Mouse (Mus musculus) stomach, postnatal 0 days (tissue): Measurements from ENCODE around the gene Nbas. TPM values are rescaled to one million over a fixed set of nuclear protein-coding genes. Genes with fewer than 3 reads are reported as not detected.

Experiments used
- ATAC-seq: fragments of 200-750 bp; cut with Nextera tagmentation; 2 replicates; pipeline ENCODE4 v1.8.0; 2017; ENCODE audit not compliant: low FRiP score, low TSS enrichment
- DNase-seq: peaks from one replicate; pipeline ENCODE4 v3.0.0-alpha.2; 2016; ENCODE audit warnings: low spot score
- H3K27ac ChIP-seq: fragments of 300-500 bp; sonication (generic); replicated peaks from 2 replicates; pipeline ENCODE4 v1.5.1; 2014; ENCODE audit warnings: mild to moderate bottlenecking, control low read depth
- H3K27me3 ChIP-seq: fragments of 300-500 bp; sonication (generic); 2 replicates; pipeline ENCODE4 v1.6.1; 2014; ENCODE audit warnings: low read length; ENCODE audit not compliant: control insufficient read depth, insufficient read depth
- H3K36me3 ChIP-seq: fragments of 300-500 bp; sonication (generic); 2 replicates; pipeline ENCODE4 v1.6.1; 2014; ENCODE audit warnings: low read length, mixed read lengths; ENCODE audit not compliant: control insufficient read depth, insufficient read depth
- H3K4me1 ChIP-seq: fragments of 300-500 bp; sonication (generic); replicated peaks from 2 replicates; pipeline ENCODE4 v1.6.1; 2014; ENCODE audit warnings: antibody characterized with exemption; ENCODE audit not compliant: control insufficient read depth, insufficient read depth
- H3K4me2 ChIP-seq: fragments of 300-500 bp; sonication (generic); replicated peaks from 2 replicates; pipeline ENCODE4 v1.6.1; 2014; ENCODE audit warnings: low read depth, mild to moderate bottlenecking, control low read depth, moderate library complexity
- H3K4me3 ChIP-seq: fragments of 300-500 bp; sonication (generic); 2 replicates; pipeline ENCODE4 v1.5.1; 2014; ENCODE audit warnings: low read depth, low read length, control low read depth
- H3K9ac ChIP-seq: fragments of 300-500 bp; sonication (generic); 2 replicates; pipeline ENCODE4 v1.6.1; 2014; ENCODE audit warnings: mild to moderate bottlenecking, low read length, control low read depth, mixed read lengths
- H3K9me3 ChIP-seq: fragments of 300-500 bp; sonication (generic); 2 replicates; pipeline ENCODE4 v1.6.1; 2016; ENCODE audit warnings: low read length; ENCODE audit not compliant: control insufficient read depth
- CTCF ChIP-seq: IDR thresholded peaks from 2 replicates; pipeline ENCODE4 v1.5.1; 2016; ENCODE audit warnings: antibody characterized with exemption, low read depth, mild to moderate bottlenecking, moderate library complexity
- EP300 ChIP-seq: optimal IDR thresholded peaks from 2 replicates; pipeline ENCODE3; 2016; ENCODE audit warnings: antibody characterized with exemption
- WGBS: fragments of 180-500 bp; shearing (Covaris S2); extraction: QIAGEN DNeasy Blood & Tissue Kit; methylation state at CpG from one replicate; pipeline ENCODE4 v1.1.7; 2014; 5-methylcytosine and 5-hydroxymethylcytosine counted together
- polyA plus RNA-seq: library from polyadenylated mRNA; unstranded; fragments of >200 nt; fragmentation: Nextera tagmentation; extraction: Ambion mirVana; gene quantifications from 2 replicates; pipeline ENCODE4 v1.2.1, GENCODE M21; 2015

Gene Nbas
- polyA plus RNA-seq, 1 experiment from 2014 or later, result 9.1 TPM

DNA sequence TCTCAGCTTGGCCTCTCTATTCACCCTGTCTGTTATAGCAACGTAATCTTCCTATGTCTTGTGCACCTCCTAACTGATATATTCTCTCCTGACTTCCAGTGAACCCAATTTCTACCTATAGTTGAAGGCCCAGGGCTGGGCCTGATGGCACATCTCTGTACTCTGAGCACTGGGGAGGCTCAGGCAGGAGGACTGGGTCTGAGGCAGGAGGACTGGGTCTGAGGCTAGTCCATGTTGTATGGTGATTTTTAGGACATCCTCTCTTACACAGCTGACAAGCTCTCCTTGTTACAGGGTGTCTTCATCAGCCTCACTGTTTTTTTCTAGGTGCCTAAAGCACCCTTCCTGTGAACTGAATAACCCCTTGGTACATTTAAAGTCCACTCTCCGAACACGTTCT lies 521 bp upstream of the Nbas start:
- H3K27ac ChIP-seq, result no peak overlapping the region
- TF ChIP-seq CTCF, result no peak
- H3K4me2 ChIP-seq, result peak overlapping the region; percentile 72
- DNase-seq (no peak), ATAC-seq (peak; percentile 45)
- no peak overlapping the region for H3K9ac ChIP-seq
- peak overlapping the region; percentile 95; the same call in 1 of the 2 replicates for H3K4me3 ChIP-seq
- no peaks in the 10 kb centered on the region for H3K4me1 ChIP-seq
- WGBS, result 37% methylated on average over 3 of the region's 3 CpGs
- H3K27me3 ChIP-seq, result no peaks in the 10 kb centered on the region
- H3K36me3 ChIP-seq, result no peaks in the 10 kb centered on the region
- H3K9me3 ChIP-seq, result no peaks in the 10 kb centered on the region

DNA sequence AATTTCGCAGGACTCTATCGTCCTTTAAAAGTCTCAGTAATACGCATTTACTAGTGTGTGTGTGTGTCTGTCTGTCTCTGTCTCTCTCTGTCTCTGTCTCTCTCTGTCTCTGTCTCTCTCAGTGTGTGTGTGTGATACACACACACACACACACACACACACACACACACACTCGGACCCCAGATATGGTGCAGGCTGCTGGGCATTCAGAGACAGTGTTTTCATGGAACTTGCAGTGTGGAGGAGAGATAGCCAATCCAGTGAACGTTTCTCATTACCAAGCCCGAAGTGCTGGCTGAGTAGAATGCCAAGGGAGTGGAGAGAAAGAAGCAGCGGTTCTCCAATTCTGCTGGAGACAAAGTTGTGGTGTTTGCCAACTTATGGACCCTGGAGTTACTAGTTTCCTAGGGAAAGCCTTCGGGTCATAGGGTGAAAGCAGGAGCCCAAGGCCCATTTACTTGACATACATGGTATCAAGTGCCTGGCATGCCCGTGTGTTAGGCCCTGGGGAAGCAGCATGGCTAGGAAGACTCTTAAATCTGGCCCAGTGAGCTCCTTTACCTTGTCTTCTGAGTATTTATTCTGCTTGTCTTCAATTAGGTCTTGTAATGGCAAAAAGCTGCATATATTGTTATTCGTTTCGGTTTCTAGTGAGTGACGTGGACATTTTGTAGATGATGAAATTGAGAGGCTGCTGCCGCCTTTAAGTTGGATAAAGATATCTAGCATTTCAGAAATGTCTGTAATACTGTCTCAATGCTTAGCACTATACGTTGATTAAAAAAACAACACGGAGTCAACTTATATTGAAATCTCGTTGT lies 847 bp downstream of the Nbas start:
- ATAC-seq, result peak; percentile 39
- no peaks in the 10 kb centered on the region for H3K4me1 ChIP-seq
- no peak for DNase-seq
- H3K4me3 ChIP-seq, result peak overlapping the region; percentile 95
- peak overlapping the region; percentile 72 for H3K4me2 ChIP-seq
- no peaks in the 10 kb centered on the region for H3K9me3 ChIP-seq
- no peak for TF ChIP-seq CTCF
- H3K27ac ChIP-seq, result no peak overlapping the region
- H3K27me3 ChIP-seq, result no peaks in the 10 kb centered on the region
- H3K36me3 ChIP-seq, result no peaks in the 10 kb centered on the region
- H3K9ac ChIP-seq, result peak overlapping the region; percentile 80
- WGBS, result 42% methylated on average over 16 of the region's 16 CpGs

DNA sequence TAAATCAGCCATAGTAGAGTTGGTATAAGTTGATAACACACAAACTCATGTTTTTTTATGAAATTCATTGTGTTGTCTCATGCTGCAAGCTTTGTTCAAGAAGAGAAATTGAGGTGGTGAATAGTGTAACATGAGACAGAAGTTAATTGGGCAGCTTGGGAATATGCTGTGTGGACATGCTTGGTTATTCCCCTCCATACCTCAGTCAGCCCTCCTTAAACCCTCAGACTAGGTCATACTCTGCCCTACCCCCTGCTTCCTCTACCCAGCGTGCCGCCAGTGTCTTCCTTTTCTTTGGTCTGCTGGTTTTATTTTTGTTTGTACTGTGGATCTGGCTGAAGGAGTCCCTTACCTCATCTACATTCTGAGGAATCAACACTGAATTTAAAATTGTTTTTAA lies 22.5 kb downstream of the Nbas start:
- H3K36me3 ChIP-seq, result no peaks in the 10 kb centered on the region
- TF ChIP-seq CTCF (no peak), EP300 (no peak)
- no peak overlapping the region for H3K27ac ChIP-seq
- no peaks in the 10 kb centered on the region for H3K4me1 ChIP-seq
- H3K4me2 ChIP-seq, result no peak overlapping the region
- H3K9me3 ChIP-seq, result no peaks in the 10 kb centered on the region
- no peak for ATAC-seq
- H3K9ac ChIP-seq, result no peak overlapping the region
- DNase-seq, result no peak
- no peak overlapping the region for H3K4me3 ChIP-seq
- H3K27me3 ChIP-seq, result no peaks in the 10 kb centered on the region
- 81% methylated on average over 2 of the region's 2 CpGs for whole genome bisulfite sequencing

DNA sequence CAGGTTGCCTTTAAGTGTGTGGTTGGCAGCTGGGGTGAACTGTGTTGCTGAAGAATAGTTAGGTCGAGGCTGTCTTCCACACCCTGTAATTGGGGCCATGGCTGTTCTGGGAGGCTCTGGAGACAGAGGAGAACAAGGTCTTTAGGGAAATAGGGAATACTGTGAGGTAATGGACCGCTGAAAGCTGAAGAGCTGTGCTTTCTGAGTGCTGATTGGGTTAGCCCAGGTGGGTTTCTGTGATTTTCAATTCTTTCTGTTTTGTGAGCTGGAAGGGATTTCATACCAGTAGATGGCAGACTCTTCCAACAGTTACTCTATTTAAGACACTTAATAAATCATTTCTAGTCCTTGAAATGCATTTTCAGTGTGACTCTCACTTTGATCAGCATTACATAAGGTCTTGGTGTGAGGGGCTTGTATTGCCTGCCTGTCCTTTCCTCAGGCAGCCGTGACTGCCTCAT lies 24.5 kb downstream of the Nbas start:
- Histone ChIP-seq H3K9ac (no peak overlapping the region), H3K27ac (no peak overlapping the region), H3K4me3 (no peak overlapping the region), H3K4me1 (no peaks in the 10 kb centered on the region), H3K4me2 (no peak overlapping the region), H3K36me3 (no peaks in the 10 kb centered on the region), H3K27me3 (no peaks in the 10 kb centered on the region), H3K9me3 (no peaks in the 10 kb centered on the region)
- 35% methylated on average over 3 of the region's 3 CpGs for WGBS
- ATAC-seq, result no peak
- TF ChIP-seq EP300 (no peak), CTCF (peak; percentile 58)
- DNase-seq, result no peak

DNA sequence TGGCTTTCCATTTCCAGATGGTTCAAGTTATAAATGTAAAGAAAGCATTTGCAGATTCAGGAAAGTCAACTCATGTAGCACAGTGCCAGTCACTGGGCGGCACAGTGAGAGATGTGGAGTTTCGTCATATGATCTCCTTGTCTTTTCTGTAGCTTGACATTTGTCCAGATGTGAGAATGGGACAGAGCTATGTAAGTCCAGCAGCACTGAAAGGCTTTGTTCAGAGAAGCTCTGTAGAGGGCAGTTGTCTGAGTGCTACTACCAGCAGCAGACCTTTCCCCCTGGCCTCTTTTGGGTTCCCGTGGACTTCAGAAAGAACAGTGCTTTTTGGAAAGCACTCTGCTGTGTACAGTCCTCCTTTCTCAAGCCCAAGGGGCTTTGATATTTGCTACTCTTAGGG lies 34.1 kb downstream of the Nbas start:
- ATAC-seq, result no peak
- Histone ChIP-seq H3K4me1 (no peaks in the 10 kb centered on the region), H3K27ac (no peak overlapping the region), H3K9ac (no peak overlapping the region), H3K4me3 (no peak overlapping the region), H3K36me3 (no peaks in the 10 kb centered on the region), H3K27me3 (no peaks in the 10 kb centered on the region), H3K4me2 (no peak overlapping the region), H3K9me3 (no peaks in the 10 kb centered on the region)
- TF ChIP-seq CTCF (no peak), EP300 (no peak)
- 87% methylated on average over 3 of the region's 3 CpGs for WGBS
- DNase-seq, result no peak

DNA sequence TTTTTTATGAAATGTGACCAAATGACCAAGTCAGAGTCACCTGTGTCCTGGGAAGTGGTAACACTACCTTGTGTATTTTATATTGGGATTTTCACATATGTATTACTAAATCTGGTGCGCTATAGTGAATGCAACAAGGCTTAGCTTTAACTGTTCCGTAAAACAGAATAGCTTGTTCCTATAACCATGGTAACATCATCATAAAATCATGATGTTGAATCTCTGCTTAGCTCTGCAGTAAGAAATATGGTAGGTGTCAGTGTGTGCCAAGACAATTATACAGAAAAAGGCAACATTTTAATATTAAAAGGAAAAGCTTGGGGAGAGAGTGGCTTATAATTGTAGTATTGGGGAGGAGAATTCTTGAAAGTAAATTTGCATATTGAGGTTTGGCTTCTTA lies 45.0 kb downstream of the Nbas start:
- no peak for DNase-seq
- 97% methylated on average over 2 of the region's 2 CpGs for WGBS
- H3K4me3 ChIP-seq, result no peak overlapping the region
- no peak overlapping the region for H3K9ac ChIP-seq
- H3K27me3 ChIP-seq, result no peaks in the 10 kb centered on the region
- no peak for TF ChIP-seq CTCF
- no peak for TF ChIP-seq EP300
- H3K4me2 ChIP-seq, result no peak overlapping the region
- no peaks in the 10 kb centered on the region for H3K4me1 ChIP-seq
- peaks cover 7% of the 10 kb centered on the region for H3K36me3 ChIP-seq
- H3K27ac ChIP-seq, result no peak overlapping the region
- no peak for ATAC-seq
- no peaks in the 10 kb centered on the region for H3K9me3 ChIP-seq
